Mouse (Mus musculus): Measurements from ENCODE around the gene Lpar2. TPM values are rescaled to one million over a fixed set of nuclear protein-coding genes. Genes with fewer than 3 reads are reported as not detected.

Gene Lpar2
- polyA plus RNA-seq, 2 experiments from 2014 or later = 0.38 to 0.52 TPM

DNA sequence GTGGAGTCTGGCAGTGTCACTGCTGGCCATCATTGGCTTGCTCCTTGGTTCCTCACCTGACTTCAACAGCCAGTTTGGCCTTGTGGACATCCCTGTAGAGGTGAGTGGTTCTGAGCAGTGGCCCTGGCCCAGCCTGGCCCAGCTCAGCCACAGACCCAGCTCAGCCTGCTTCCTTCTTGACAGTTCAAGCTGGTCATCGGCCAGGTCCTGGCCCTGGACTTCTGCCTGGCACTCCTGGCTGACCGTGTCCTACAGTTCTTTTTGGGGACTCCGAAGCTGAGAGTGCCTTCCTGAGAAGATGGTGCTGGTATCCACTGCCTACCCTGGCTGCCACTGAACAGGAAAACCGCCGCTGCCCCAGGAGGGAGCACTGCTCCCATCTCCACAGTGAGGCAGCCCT is 15.0 kb upstream of the Lpar2 start:
- ATAC-seq = no peak

DNA sequence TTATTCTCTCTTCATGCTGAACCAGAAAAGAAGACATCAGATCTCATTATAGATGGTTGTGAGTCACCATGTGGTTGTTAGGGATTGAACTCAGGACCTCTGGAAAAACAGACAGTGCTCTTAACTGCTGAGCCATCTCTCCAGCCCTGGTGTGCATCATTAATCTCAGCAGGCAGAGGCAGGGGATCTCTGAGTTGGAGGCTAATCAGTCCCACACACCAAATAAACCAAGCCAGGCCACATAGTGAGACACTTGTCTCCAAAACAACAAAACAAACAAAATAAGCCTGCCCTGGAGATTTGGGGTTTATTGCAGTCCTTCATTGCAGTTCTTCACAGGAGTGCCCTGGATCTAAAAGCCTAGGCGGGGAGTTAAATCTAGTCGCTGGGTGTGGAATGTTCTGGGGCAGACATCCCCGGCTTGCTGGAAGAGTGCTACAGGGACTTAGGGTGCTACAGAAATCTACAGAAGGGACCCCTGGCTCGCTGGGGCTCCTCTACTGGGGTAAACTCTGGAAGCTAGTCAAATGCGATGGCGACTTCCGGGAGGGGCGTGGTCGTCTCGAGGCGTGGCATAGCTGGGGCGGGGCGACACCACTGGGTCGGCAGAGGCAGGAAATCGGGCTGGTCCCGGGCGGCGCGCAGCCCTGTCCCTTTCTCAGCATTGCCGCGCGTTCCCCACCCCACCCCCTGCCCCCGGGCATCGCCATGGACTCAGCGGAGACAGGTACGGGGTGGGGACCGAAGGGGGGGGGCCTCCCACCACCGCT is 13.9 kb upstream of the Lpar2 start, which contains the start of gene Gmip:
Gene Gmip, plus strand, starts transcription at position 586 of the 770 bp plus-strand sequence.
- ATAC-seq = peak; percentile 83

- ATAC-seq = peak; percentile 73
These were observed 13.3 kb upstream of the Lpar2 start for GRCm38 (mm10) chr8:69808864-69809403.

DNA sequence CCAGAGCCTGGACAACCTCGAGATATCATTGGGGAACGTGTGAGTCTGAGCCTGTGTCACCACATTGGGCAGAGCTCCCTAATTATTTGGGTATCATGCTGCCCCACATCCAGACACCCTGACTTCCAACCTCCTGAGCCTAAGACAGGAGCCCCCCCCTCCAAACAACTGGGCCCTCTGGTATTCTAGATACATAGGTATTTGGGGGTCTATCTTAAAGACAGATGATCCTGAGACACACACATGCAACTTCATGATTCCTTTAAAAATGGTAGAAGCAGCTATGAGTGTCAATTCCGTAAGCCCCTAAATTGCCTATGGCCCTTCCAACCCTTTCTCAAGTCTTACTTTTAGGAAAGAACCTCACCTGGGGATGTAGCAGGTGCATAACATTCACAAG is 12.4 kb upstream of the Lpar2 start:
- ATAC-seq = no peak

DNA sequence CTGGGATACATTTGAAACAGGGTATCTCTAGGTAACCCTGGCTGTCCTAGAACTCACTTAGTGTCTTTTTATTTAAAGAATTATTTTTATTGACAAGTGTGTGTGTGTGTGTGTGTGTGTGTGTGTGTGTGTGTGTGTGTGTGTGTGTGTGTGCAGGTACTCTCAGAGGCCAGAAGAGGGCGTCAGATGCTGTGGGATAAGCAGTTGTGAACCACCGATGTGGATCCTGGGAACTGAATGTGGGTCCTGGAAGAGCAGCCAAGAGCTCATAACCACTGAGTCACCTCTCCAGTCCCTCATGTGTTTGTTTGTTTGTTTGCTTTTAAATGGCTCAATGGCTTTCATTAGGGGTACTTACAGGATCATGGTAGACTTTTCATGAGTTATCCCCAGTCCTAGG is 7.3 kb upstream of the Lpar2 start:
- no peak for ATAC-seq

GRCm38 (mm10) chr8:69815396-69815795 is 6.8 kb upstream of the Lpar2 start:
- ATAC-seq = no peak

GRCm38 (mm10) chr8:69820466-69820865 is 1.8 kb upstream of the Lpar2 start:
- ATAC-seq = no peak

GRCm38 (mm10) chr8:69821971-69822385 is 251 bp upstream of the Lpar2 start:
- ATAC-seq = no peak

DNA sequence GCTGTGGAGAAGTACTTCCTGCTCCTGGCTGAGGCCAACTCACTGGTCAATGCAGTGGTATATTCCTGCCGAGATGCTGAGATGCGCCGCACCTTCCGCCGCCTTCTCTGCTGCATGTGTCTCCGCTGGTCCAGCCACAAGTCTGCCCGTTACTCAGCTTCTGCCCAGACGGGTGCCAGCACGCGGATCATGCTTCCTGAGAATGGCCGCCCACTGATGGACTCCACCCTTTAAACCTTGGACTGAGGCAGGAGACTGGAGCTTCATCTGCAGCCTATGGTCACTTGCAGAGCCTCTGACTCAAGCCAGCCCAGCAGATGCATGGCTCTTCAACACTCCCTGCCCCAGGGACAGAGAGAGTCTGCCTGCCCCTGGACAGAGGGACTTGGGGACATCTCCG is 4.1 kb downstream of the Lpar2 start:
- ATAC-seq = no peak

GRCm38 (mm10) chr8:69832298-69832853 is 10.1 kb downstream of the Lpar2 start, which contains the start of gene Pbx4:
Gene Pbx4, plus strand, starts transcription at chr8:69832491.
- ATAC-seq = peak; percentile 95

GRCm38 (mm10) chr8:69837057-69837682 is 14.9 kb downstream of the Lpar2 start:
- ATAC-seq = no peak

DNA sequence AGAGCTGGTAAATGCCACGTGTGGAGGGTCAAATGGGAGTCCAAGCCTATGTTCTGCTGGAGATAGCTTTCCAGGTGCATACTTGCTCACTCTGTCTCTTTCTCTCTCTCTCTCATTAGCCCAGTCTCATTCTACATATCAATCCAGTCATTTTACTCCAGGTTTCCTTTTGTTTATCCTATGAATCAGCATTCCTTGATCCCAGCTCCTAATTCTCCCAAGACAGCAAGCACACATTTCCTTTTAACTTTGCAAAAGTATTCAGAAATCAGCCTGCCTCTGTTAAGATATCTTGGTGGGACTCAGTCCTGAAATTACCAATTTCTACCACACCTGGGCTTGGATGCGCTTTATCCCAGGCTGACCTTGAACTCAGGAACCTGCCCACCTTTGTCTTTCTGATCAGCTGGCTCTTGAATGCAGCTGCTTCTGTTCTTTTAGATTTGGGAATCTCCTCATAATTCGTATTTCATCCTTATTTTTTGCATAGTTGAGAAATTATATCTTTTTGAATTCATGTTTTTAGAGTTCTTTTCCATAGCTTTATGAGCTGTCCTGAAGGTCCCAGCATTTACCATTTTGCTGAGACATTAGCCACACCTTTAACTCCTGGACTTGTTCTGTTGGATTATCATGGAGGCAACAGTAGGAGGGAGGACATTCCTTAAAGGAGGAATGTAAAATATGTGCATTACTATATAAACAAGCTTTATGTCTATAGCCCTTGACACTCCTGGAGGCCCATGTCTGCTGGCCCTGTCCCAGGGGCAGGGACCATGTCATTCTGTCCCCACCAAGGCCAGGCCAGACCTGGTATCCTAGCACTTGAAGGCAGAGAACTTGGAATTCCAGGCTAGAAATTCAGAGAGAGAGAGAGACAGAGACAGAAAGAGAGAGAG is 25.2 kb downstream of the Lpar2 start:
- ATAC-seq = no peak

DNA sequence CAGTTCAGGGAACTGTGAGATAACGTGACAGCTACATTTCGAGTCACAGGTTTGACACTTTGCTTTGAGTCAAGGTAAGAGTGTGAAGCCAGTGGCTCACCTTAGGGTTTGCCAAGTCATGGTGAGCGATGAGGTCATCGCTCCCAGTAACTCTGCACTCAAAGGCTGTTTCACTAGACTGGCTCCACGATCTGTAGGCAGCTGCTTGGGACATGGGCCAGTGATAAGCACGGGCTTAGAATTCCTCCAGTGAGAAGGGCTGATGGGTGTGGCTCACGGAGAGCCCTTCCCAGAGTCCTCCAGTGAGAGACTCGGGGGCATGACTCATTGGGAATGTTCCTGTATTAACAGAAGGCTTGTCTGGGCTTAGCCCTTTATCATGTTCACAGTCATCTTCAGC is 26.7 kb downstream of the Lpar2 start:
- ATAC-seq = no peak

DNA sequence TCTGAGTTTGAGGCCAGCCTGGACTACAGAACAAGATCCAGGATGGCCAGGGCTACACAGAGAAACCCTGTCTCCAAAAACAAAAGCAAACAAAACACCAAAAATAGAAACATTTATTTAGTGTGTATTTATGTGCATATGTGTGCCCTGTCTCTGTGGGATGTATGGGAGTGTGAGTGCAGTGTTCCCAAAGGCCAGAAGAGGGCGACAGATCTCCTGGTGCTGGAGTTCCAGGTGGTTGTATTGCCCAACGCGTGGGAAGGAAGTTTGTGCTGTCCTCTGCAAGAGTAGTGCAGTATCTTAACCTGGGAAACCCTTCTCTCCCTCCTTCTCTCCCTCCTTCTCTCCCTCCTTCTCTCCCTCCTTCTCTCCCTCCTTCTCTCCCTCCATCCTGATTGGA is 27.7 kb downstream of the Lpar2 start:
- no peak for ATAC-seq

- no peak for ATAC-seq
These were observed 28.8 kb downstream of the Lpar2 start for GRCm38 (mm10) chr8:69850926-69851506.

DNA sequence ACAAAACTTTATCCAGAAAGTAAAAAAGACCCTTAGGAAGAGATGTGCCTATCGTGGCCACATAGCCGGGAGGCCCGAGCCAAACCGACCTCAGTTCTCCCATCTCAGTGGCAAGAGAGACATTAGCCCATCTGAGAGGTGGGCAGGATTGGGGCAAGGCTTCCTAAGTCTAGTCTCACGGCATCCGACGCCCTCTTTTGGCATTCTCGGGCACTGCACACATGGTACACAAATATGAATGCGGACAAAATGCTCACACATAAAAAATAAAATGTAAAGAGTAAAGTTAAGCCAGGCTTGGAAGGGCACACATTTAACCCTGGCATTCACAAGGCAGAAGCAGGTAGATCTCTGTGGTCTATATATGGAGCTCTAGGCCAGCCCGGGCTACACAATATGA is 31.6 kb downstream of the Lpar2 start:
- ATAC-seq = no peak

- no peak for ATAC-seq
These were observed 38.6 kb downstream of the Lpar2 start for GRCm38 (mm10) chr8:69860807-69861206.

GRCm38 (mm10) chr8:69861251-69861650 is 39.0 kb downstream of the Lpar2 start:
- ATAC-seq = no peak

- no peak for ATAC-seq
These were observed 41.3 kb downstream of the Lpar2 start for GRCm38 (mm10) chr8:69863387-69864020.

DNA sequence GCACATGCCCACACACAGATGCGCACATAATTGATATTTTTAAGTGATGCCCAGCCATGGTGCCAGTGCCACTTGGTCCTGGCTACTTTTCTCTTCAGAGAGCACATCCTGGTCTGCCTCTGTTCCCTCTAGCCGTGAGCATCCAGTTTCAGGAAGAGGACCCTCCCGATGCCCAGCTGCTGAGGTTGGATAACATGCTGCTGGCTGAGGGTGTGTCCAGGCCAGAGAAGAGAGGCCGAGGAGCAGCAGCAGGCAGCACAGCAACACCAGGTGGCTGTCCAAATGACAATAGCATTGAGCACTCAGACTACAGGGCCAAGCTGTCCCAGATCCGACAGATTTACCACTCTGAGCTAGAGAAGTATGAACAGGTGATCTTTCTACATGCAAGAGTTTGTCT is 42.0 kb downstream of the Lpar2 start:
- no peak for ATAC-seq

DNA sequence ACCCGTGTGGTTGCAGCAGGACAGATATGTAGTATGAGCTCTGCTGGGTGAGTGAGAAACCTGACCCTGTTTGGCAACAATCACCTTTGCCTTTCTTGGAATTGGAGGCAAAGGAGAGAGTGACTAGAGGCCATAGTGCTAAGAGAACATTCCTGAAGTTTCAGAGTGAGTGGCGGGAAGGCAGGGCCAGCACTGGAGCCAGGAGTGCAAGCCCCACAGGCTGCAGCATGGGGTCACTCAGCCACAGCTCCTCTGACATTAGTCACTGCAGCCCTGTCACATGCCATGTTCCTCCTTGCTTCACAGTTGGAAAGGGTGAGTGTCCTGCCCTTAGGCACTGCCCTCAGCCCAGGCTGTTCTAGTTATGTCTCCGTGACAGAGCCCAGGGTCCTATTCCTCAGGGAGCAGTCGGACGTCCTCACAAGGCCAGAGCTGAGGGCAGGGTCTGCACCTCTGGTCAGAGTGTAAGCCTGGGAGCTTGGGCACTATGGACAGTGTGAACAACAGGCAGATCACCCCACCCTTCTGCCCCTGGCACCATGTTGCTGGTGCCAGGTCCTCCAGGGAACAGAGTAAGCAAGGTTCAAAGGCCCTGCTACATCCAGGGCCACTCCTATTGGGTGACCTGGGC is 45.6 kb downstream of the Lpar2 start:
- no peak for ATAC-seq
